Mouse (Mus musculus) embryonic facial prominence, embryonic 13.5 days (tissue): ENCODE measurements at regions not wholly inside any gene's neighbourhood (a gene's known extent, or its start where the extent isn't known, plus 50 kb on each side); places are given as distances from the start of the nearest gene placed in this dataset.

Experiments
- ATAC-seq: fragments of 200-750 bp; cut with Nextera tagmentation; 2 replicates; pipeline ENCODE4 v1.8.0; 2017; ENCODE audit warnings: low read depth; ENCODE audit not compliant: insufficient number of reproducible peaks, insufficient read depth, low FRiP score, low TSS enrichment
- H3K27ac ChIP-seq: fragments of 300-500 bp; sonication (generic); 2 replicates; pipeline ENCODE4 v1.5.1; 2015; ENCODE audit warnings: moderate library complexity, mild to moderate bottlenecking, inconsistent platforms
- H3K27me3 ChIP-seq: fragments of 300-500 bp; sonication (generic); 2 replicates; pipeline ENCODE4 v1.6.1; 2015; ENCODE audit warnings: mild to moderate bottlenecking, inconsistent platforms
- H3K36me3 ChIP-seq: fragments of 300-500 bp; sonication (generic); 2 replicates; pipeline ENCODE4 v1.6.1; 2015; ENCODE audit warnings: mild to moderate bottlenecking, inconsistent platforms
- H3K4me1 ChIP-seq: fragments of 300-500 bp; sonication (generic); 2 replicates; pipeline ENCODE4 v1.6.1; 2015; ENCODE audit warnings: inconsistent platforms
- H3K4me2 ChIP-seq: fragments of 300-500 bp; sonication (generic); 2 replicates; pipeline ENCODE4 v1.6.1; 2015; ENCODE audit warnings: moderate library complexity, mild to moderate bottlenecking, inconsistent platforms
- H3K4me3 ChIP-seq: fragments of 300-500 bp; sonication (generic); 2 replicates; pipeline ENCODE4 v1.5.1; 2015; ENCODE audit warnings: mild to moderate bottlenecking, inconsistent platforms
- H3K9ac ChIP-seq: fragments of 300-500 bp; sonication (generic); 2 replicates; pipeline ENCODE4 v1.6.1; 2015; ENCODE audit warnings: mild to moderate bottlenecking, inconsistent platforms
- H3K9me3 ChIP-seq: fragments of 300-500 bp; sonication (generic); 2 replicates; pipeline ENCODE4 v1.6.1; 2016; ENCODE audit warnings: inconsistent platforms
- WGBS: fragments of 180-500 bp; shearing (Covaris S2); methylation state at CpG from one replicate; pipeline ENCODE4 v1.1.7; 2015; ENCODE audit warnings: mixed read lengths; 5-methylcytosine and 5-hydroxymethylcytosine counted together

GRCm38 (mm10) chr6:93291711-93292110, 348.4 kb upstream of the Adamts9 start:
- Histone ChIP-seq H3K4me2 (no peak overlapping the region), H3K27ac (no peak overlapping the region), H3K9me3 (no peaks in the 10 kb centered on the region), H3K4me1 (peaks cover 5% of the 10 kb centered on the region), H3K36me3 (no peaks in the 10 kb centered on the region), H3K4me3 (no peak overlapping the region), H3K9ac (no peak overlapping the region), H3K27me3 (no peaks in the 10 kb centered on the region)
- no peak for ATAC-seq
- 83% methylated on average over 1 of the region's 1 CpGs for WGBS

DNA sequence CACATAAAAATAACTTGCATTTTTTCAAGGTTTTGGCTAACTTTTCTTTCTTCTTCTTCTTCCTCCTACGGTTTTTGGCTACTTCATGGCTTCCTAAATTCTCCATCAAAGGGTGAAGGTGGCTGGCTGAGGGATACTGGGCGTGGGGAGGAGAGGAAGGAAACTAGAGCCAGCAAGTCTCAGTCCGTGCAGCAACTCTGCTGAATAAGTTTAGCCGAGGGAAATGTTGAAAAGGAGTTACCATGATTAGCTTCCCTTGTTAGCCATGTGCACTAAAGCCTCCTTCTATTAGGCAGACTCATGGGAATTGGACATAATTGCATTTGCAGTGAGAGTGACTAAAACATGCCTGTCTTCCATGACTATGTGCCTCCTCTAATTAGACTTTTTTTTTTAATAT, 345.1 kb upstream of the Adamts9 start:
- Histone ChIP-seq H3K4me2 (no peak overlapping the region), H3K4me3 (no peak overlapping the region), H3K36me3 (no peaks in the 10 kb centered on the region), H3K27me3 (no peaks in the 10 kb centered on the region), H3K4me1 (peaks cover 15% of the 10 kb centered on the region), H3K27ac (no peak overlapping the region), H3K9ac (no peak overlapping the region), H3K9me3 (no peaks in the 10 kb centered on the region)
- whole genome bisulfite sequencing = 42% methylated on average over 4 of the region's 4 CpGs
- no peak for ATAC-seq

DNA sequence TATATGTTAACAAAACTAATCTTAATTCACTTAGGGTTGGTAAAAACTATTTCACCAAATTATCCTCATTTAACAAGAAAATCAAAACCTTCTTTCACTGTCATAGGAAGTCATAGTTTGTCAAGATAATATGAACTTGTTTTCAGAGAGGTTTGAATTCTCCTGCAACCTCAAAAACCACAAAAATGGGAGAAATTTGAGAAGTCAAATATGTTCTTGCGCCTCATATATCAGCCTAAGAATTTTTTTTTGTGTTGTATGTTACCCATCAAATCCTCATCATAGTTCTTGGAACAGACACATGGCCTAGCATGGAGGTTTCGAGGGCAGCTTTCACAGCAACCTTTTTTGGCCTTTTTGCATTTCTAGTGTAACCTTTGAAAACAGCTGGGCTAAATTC, 342.5 kb upstream of the Adamts9 start:
- no peaks in the 10 kb centered on the region for H3K36me3 ChIP-seq
- no peak overlapping the region for H3K4me2 ChIP-seq
- H3K27me3 ChIP-seq = no peaks in the 10 kb centered on the region
- no peak overlapping the region for H3K4me3 ChIP-seq
- WGBS = 35% methylated on average over 2 of the region's 2 CpGs
- ATAC-seq = no peak
- no peak overlapping the region for H3K9ac ChIP-seq
- H3K4me1 ChIP-seq = peaks cover 15% of the 10 kb centered on the region
- no peak overlapping the region for H3K27ac ChIP-seq
- no peaks in the 10 kb centered on the region for H3K9me3 ChIP-seq

- Histone ChIP-seq H3K4me1 (peaks cover 9% of the 10 kb centered on the region), H3K9me3 (no peaks in the 10 kb centered on the region), H3K36me3 (no peaks in the 10 kb centered on the region), H3K9ac (no peak overlapping the region), H3K4me2 (no peak overlapping the region), H3K27ac (no peak overlapping the region), H3K27me3 (no peaks in the 10 kb centered on the region), H3K4me3 (no peak overlapping the region)
- ATAC-seq = no peak
- 46% methylated on average over 1 of the region's 1 CpGs for WGBS
These were observed 338.2 kb upstream of the Adamts9 start for GRCm38 (mm10) chr6:93281530-93281929.

- H3K27me3 ChIP-seq = no peaks in the 10 kb centered on the region
- WGBS = 45% methylated on average over 12 of the region's 12 CpGs
- H3K27ac ChIP-seq = peak overlapping the region; percentile 36; the same call in 1 of the 2 replicates
- no peak overlapping the region for H3K4me2 ChIP-seq
- 0 out of 2 replicates have a peak, but pooled peaks have one; percentile 48 for ATAC-seq
- H3K4me3 ChIP-seq = no peak overlapping the region
- H3K36me3 ChIP-seq = no peaks in the 10 kb centered on the region
- no peaks in the 10 kb centered on the region for H3K9me3 ChIP-seq
- no peak overlapping the region for H3K9ac ChIP-seq
- H3K4me1 ChIP-seq = peaks cover 18% of the 10 kb centered on the region
These were observed 330.7 kb upstream of the Adamts9 start for GRCm38 (mm10) chr6:93273917-93274513.

DNA sequence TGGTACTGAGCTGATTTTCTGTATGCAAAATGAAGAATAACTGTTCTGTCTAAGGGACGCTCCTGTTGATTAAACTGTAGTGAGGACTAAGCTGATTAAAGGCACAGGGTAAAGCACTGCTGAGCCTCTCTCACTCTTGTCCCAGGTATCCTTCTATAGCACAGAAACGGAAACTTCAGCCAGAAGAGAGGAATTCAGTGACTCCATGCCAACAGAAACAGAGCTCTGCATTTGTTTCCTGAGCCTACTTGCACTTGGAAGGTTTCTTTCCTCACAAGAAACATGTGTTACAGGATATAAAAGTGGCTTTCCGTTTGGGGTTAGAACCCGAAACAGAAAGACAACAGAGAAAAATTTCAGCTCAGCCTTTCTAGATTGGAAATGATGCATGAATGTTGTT, 328.9 kb upstream of the Adamts9 start:
- Histone ChIP-seq H3K4me2 (no peak overlapping the region), H3K4me3 (no peak overlapping the region), H3K9me3 (no peaks in the 10 kb centered on the region), H3K9ac (no peak overlapping the region), H3K36me3 (no peaks in the 10 kb centered on the region), H3K4me1 (peaks cover 18% of the 10 kb centered on the region), H3K27me3 (no peaks in the 10 kb centered on the region), H3K27ac (no peak overlapping the region)
- ATAC-seq = no peak
- WGBS = 33% methylated on average over 4 of the region's 4 CpGs

- Histone ChIP-seq H3K4me2 (no peak overlapping the region), H3K4me1 (0 out of 2 replicates have a peak, but pooled peaks cover 3% of the 10 kb centered on the region), H3K27ac (no peak overlapping the region), H3K27me3 (no peaks in the 10 kb centered on the region), H3K36me3 (no peaks in the 10 kb centered on the region), H3K9me3 (no peaks in the 10 kb centered on the region), H3K4me3 (no peak overlapping the region), H3K9ac (no peak overlapping the region)
- WGBS = 84% methylated on average over 5 of the region's 5 CpGs
- ATAC-seq = no peak
These were observed 323.5 kb upstream of the Adamts9 start for GRCm38 (mm10) chr6:93266826-93267225.

- no peak for ATAC-seq
- Histone ChIP-seq H3K4me1 (0 out of 2 replicates have a peak, but pooled peaks cover 3% of the 10 kb centered on the region), H3K4me2 (no peak overlapping the region), H3K27ac (no peak overlapping the region), H3K4me3 (no peak overlapping the region), H3K9ac (no peak overlapping the region), H3K9me3 (no peaks in the 10 kb centered on the region), H3K27me3 (no peaks in the 10 kb centered on the region), H3K36me3 (no peaks in the 10 kb centered on the region)
- 94% methylated on average over 2 of the region's 2 CpGs for WGBS
These were observed 321.9 kb upstream of the Adamts9 start for GRCm38 (mm10) chr6:93265164-93265563.

DNA sequence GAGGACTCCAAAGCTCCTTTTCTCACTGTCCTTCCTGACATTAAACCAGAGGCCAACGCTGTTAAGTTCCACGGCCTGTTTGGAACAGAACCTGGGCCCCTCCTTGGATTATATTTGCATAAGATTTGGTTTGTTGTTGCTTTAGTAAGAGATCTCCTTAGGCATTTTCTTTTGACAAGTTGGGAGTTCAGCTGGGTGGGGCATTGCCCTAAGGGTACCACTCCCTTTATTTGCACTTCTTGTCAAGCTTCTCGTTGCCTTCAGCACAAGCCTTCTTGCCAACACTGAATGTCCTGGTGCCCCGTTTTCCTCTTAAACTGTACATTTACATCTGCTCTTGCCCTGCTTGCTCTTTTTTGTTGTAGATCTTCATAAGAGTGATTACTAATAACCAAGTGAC, 317.5 kb upstream of the Adamts9 start:
- WGBS = 77% methylated on average over 4 of the region's 4 CpGs
- Histone ChIP-seq H3K27me3 (no peaks in the 10 kb centered on the region), H3K9ac (no peak overlapping the region), H3K36me3 (no peaks in the 10 kb centered on the region), H3K4me2 (no peak overlapping the region), H3K4me1 (0 out of 2 replicates have a peak, but pooled peaks cover 3% of the 10 kb centered on the region), H3K9me3 (no peaks in the 10 kb centered on the region), H3K27ac (no peak overlapping the region), H3K4me3 (no peak overlapping the region)
- no peak for ATAC-seq

GRCm38 (mm10) chr6:93257130-93257841, 314.0 kb upstream of the Adamts9 start:
- Histone ChIP-seq H3K4me3 (no peak overlapping the region), H3K9ac (no peak overlapping the region), H3K4me1 (no peaks in the 10 kb centered on the region), H3K27ac (no peak overlapping the region), H3K36me3 (no peaks in the 10 kb centered on the region), H3K27me3 (no peaks in the 10 kb centered on the region), H3K9me3 (no peaks in the 10 kb centered on the region), H3K4me2 (no peak overlapping the region)
- no peak for ATAC-seq
- 56% methylated on average over 5 of the region's 5 CpGs for WGBS

- WGBS = 69% methylated on average over 7 of the region's 7 CpGs
These were observed 310.5 kb upstream of the Adamts9 start for GRCm38 (mm10) chr6:93253746-93254145.

GRCm38 (mm10) chr6:93248973-93249372, 305.7 kb upstream of the Adamts9 start:
- H3K9ac ChIP-seq = no peak overlapping the region
- no peaks in the 10 kb centered on the region for H3K4me1 ChIP-seq
- H3K36me3 ChIP-seq = no peaks in the 10 kb centered on the region
- H3K27me3 ChIP-seq = no peaks in the 10 kb centered on the region
- WGBS = 92% methylated on average over 4 of the region's 4 CpGs
- H3K4me2 ChIP-seq = no peak overlapping the region
- no peaks in the 10 kb centered on the region for H3K9me3 ChIP-seq
- no peak overlapping the region for H3K27ac ChIP-seq
- no peak overlapping the region for H3K4me3 ChIP-seq
- no peak for ATAC-seq

More at GRCm38 (mm10) chr6:93253746-93254145, 310.5 kb upstream of the Adamts9 start:
- Histone ChIP-seq H3K9me3 (no peaks in the 10 kb centered on the region), H3K36me3 (no peaks in the 10 kb centered on the region), H3K4me2 (no peak overlapping the region), H3K4me3 (no peak overlapping the region), H3K27me3 (no peaks in the 10 kb centered on the region), H3K4me1 (no peaks in the 10 kb centered on the region), H3K9ac (no peak overlapping the region), H3K27ac (no peak overlapping the region)
- ATAC-seq = no peak
